Mouse (Mus musculus): ENCODE data around the gene Trim58. TPM values are rescaled to one million over a fixed set of nuclear protein-coding genes. Genes with fewer than 3 reads are reported as not detected.

Trim58 gene
- total RNA-seq, 4 experiments from 2014 or later: not detected

- DNase-seq (ENCODE audit: low spot score in 2 of 2): no peak
Measured at GRCm38 (mm10) chr11:58643350-58643749, 3.1 kb downstream of the Trim58 start.

GRCm38 (mm10) chr11:58655151-58655550, 14.9 kb downstream of the Trim58 start:
- DNase-seq (ENCODE audit: low spot score in 2 of 2): no peak

- DNase-seq (ENCODE audit: low spot score in 2 of 2): no peak
Measured at GRCm38 (mm10) chr11:58658596-58658995, 18.3 kb downstream of the Trim58 start, which contains the start of gene Olfr322. Gene Olfr322 (plus strand): TSS chr11:58658782.

GRCm38 (mm10) chr11:58669252-58669651, 29.0 kb downstream of the Trim58 start:
- no peak for DNase-seq (ENCODE audit: low spot score in 2 of 2)

- no peak for DNase-seq (ENCODE audit: low spot score in 2 of 2)
Measured at GRCm38 (mm10) chr11:58671825-58672224, 31.6 kb downstream of the Trim58 start.

GRCm38 (mm10) chr11:58680799-58681198, 40.5 kb downstream of the Trim58 start, which contains the start of gene Olfr320:
Gene Olfr320 (plus strand): TSS chr11:58681099.
- DNase-seq (ENCODE audit: low spot score in 2 of 2): no peak

GRCm38 (mm10) chr11:58698862-58699261, 58.6 kb downstream of the Trim58 start, which contains the start of gene Olfr319:
Gene Olfr319 (plus strand): TSS chr11:58699162.
- no peak for DNase-seq (ENCODE audit: low spot score in 2 of 2)

Other genes starting within 250 kb of the Trim58 start
- gene 1810065E05Rik, start 219.4 kb upstream of the Trim58 start, total RNA-seq (2022): not detected
- not detected for gene Gm12253, start 207.9 kb upstream of the Trim58 start, total RNA-seq (2022)
- gene Lypd9, start 187.5 kb upstream of the Trim58 start, total RNA-seq (2022): not detected
- not detected for gene Olfr30, start 178.2 kb upstream of the Trim58 start, total RNA-seq (2022)
- not detected for gene Olfr332, start 147.9 kb upstream of the Trim58 start, total RNA-seq (2022)
- not detected for gene Olfr331, start 137.9 kb upstream of the Trim58 start, total RNA-seq (2022)
- gene Olfr330, start 105.6 kb upstream of the Trim58 start, total RNA-seq (2022): not detected
- gene Olfr329-ps, start 94.0 kb upstream of the Trim58 start, total RNA-seq (2022): not detected
- gene Olfr328, start 84.8 kb upstream of the Trim58 start, total RNA-seq (2022): not detected
- gene Olfr224, start 69.9 kb upstream of the Trim58 start, total RNA-seq (2022): not detected
- gene Olfr325, start 62.7 kb upstream of the Trim58 start, total RNA-seq (2022): not detected
- gene Olfr324, start 45.4 kb upstream of the Trim58 start, total RNA-seq (2022): not detected
- gene 2210407C18Rik, start 24.4 kb upstream of the Trim58 start, total RNA-seq (2022): not detected
- not detected for gene Olfr323, start 10.0 kb upstream of the Trim58 start, total RNA-seq (2022)
- gene Olfr322, start 18.3 kb downstream of the Trim58 start, total RNA-seq (2022): not detected
- not detected for gene Olfr320, start 40.6 kb downstream of the Trim58 start, total RNA-seq (2022)
- gene Olfr319, start 58.7 kb downstream of the Trim58 start, total RNA-seq (2022): not detected
- gene Olfr318, start 83.5 kb downstream of the Trim58 start, total RNA-seq (2022): not detected
- not detected for gene Olfr317, start 98.7 kb downstream of the Trim58 start, total RNA-seq (2022)
- gene Olfr316, start 112.3 kb downstream of the Trim58 start, total RNA-seq (2022): not detected
- not detected for gene Olfr315, start 132.7 kb downstream of the Trim58 start, total RNA-seq (2022)
- gene Olfr314, start 142.5 kb downstream of the Trim58 start, total RNA-seq (2022): not detected
- gene Fam183b, start 161.5 kb downstream of the Trim58 start, total RNA-seq (2022): not detected
- not detected for gene Olfr313, start 174.5 kb downstream of the Trim58 start, total RNA-seq (2022)
- not detected for gene Olfr312, start 188.8 kb downstream of the Trim58 start, total RNA-seq (2022)
- gene Olfr311, start 198.8 kb downstream of the Trim58 start, total RNA-seq (2022): not detected
- gene Gm12258, start 206.7 kb downstream of the Trim58 start, total RNA-seq (2022): under 1 TPM; 0.22 to 0.54 (median 0.36) TPM
- 1 to 10 TPM; 1.2 to 2.5 (median 1.6) TPM for gene 2810021J22Rik, start 226.8 kb downstream of the Trim58 start, total RNA-seq (2022)

All from gastrocnemius, adult 8-10 months (tissue).